Mouse (Mus musculus) erythroblast, embryonic 14.5 days (primary cell): ENCODE measurements around the gene Foxn3. TPM values are rescaled to one million over a fixed set of nuclear protein-coding genes. Genes with fewer than 3 reads are reported as not detected.

Experiments
- H3K27me3 ChIP-seq: 2 replicates; pipeline ENCODE4 v1.6.1; 2012; ENCODE audit warnings: inconsistent platforms; ENCODE audit not compliant: control insufficient read depth
- H3K36me3 ChIP-seq: 2 replicates; pipeline ENCODE4 v1.6.1; 2012; ENCODE audit warnings: mild to moderate bottlenecking, inconsistent platforms; ENCODE audit not compliant: control insufficient read depth
- H3K4me1 ChIP-seq: 2 replicates; pipeline ENCODE4 v1.6.1; 2012; ENCODE audit warnings: inconsistent platforms; ENCODE audit not compliant: control insufficient read depth
- H3K4me3 ChIP-seq: replicated peaks from 2 replicates; pipeline ENCODE3; 2012; ENCODE audit warnings: moderate library complexity, mild to moderate bottlenecking, inconsistent platforms
- H3K9me3 ChIP-seq: 2 replicates; pipeline ENCODE4 v1.6.1; 2012; ENCODE audit warnings: low read length, inconsistent platforms, mixed read lengths; ENCODE audit not compliant: control insufficient read depth
- GATA1 ChIP-seq: IDR thresholded peaks from 2 replicates; pipeline ENCODE4 v1.6.1; 2012; ENCODE audit warnings: low read length, inconsistent platforms, mixed read lengths
- TAL1 ChIP-seq: IDR thresholded peaks from 3 replicates; pipeline ENCODE4 v1.6.1; 2012; ENCODE audit warnings: low read length, inconsistent platforms, mixed read lengths
- polyA plus RNA-seq: library from polyadenylated mRNA; stranded (reverse); fragments of >175 nt; gene quantifications from 2 replicates; pipeline ENCODE4 v1.2.3, GENCODE M21; 2012

Foxn3 gene
- polyA plus RNA-seq, 1 experiment, result 0.84 TPM

GRCm38 (mm10) chr12:99394676-99395075 is 168.7 kb downstream of the Foxn3 start:
- no peak overlapping the region for H3K4me3 ChIP-seq
- H3K36me3 ChIP-seq, result no peaks in the 10 kb centered on the region
- peaks cover 38% of the 10 kb centered on the region for H3K4me1 ChIP-seq
- H3K27me3 ChIP-seq, result peaks cover 8% of the 10 kb centered on the region
- TF ChIP-seq GATA1, result no peak
- no peak for TF ChIP-seq TAL1
- no peaks in the 10 kb centered on the region for H3K9me3 ChIP-seq

GRCm38 (mm10) chr12:99393867-99394630 is 169.3 kb downstream of the Foxn3 start:
- TF ChIP-seq GATA1 (no peak), TAL1 (no peak; the same call in 2 of the 3 replicates)
- H3K27me3 ChIP-seq, result peaks cover 8% of the 10 kb centered on the region
- peaks cover 38% of the 10 kb centered on the region for H3K4me1 ChIP-seq
- H3K4me3 ChIP-seq, result peak overlapping the region; percentile 69
- H3K36me3 ChIP-seq, result no peaks in the 10 kb centered on the region
- H3K9me3 ChIP-seq, result no peaks in the 10 kb centered on the region

- Histone ChIP-seq H3K4me1 (peaks cover 34% of the 10 kb centered on the region), H3K36me3 (peaks cover 7% of the 10 kb centered on the region), H3K4me3 (peak overlapping the region; percentile 69), H3K27me3 (peaks cover 8% of the 10 kb centered on the region), H3K9me3 (no peaks in the 10 kb centered on the region)
- TF ChIP-seq GATA1, result no peak
- no peak for TF ChIP-seq TAL1
These were observed 170.2 kb downstream of the Foxn3 start for GRCm38 (mm10) chr12:99392944-99393866.

GRCm38 (mm10) chr12:99391942-99392880 is 171.2 kb downstream of the Foxn3 start:
- peak overlapping the region; percentile 69 for H3K4me3 ChIP-seq
- peaks cover 34% of the 10 kb centered on the region for H3K4me1 ChIP-seq
- peaks cover 8% of the 10 kb centered on the region for H3K27me3 ChIP-seq
- peaks cover 12% of the 10 kb centered on the region for H3K36me3 ChIP-seq
- no peaks in the 10 kb centered on the region for H3K9me3 ChIP-seq
- TF ChIP-seq GATA1 (no peak), TAL1 (no peak)

GRCm38 (mm10) chr12:99390429-99390828 is 173.0 kb downstream of the Foxn3 start:
- H3K4me1 ChIP-seq, result peaks cover 47% of the 10 kb centered on the region

GRCm38 (mm10) chr12:99389244-99389643 is 174.1 kb downstream of the Foxn3 start:
- peaks cover 12% of the 10 kb centered on the region for H3K36me3 ChIP-seq
- H3K4me1 ChIP-seq, result peaks cover 42% of the 10 kb centered on the region
- no peak overlapping the region for H3K4me3 ChIP-seq
- H3K9me3 ChIP-seq, result no peaks in the 10 kb centered on the region
- no peak for TF ChIP-seq GATA1
- no peak for TF ChIP-seq TAL1
- peaks cover 8% of the 10 kb centered on the region for H3K27me3 ChIP-seq

More at GRCm38 (mm10) chr12:99390429-99390828, 173.0 kb downstream of the Foxn3 start:
- Histone ChIP-seq H3K27me3 (peaks cover 8% of the 10 kb centered on the region), H3K4me3 (no peak overlapping the region), H3K9me3 (no peaks in the 10 kb centered on the region), H3K36me3 (peaks cover 12% of the 10 kb centered on the region)
- TF ChIP-seq TAL1, result no peak
- TF ChIP-seq GATA1, result no peak

GRCm38 (mm10) chr12:99385897-99386834 is 177.2 kb downstream of the Foxn3 start:
- no peaks in the 10 kb centered on the region for H3K27me3 ChIP-seq
- H3K36me3 ChIP-seq, result peaks cover 24% of the 10 kb centered on the region
- TF ChIP-seq GATA1 (no peak), TAL1 (no peak)
- H3K4me3 ChIP-seq, result no peak overlapping the region
- H3K9me3 ChIP-seq, result no peaks in the 10 kb centered on the region
- peaks cover 27% of the 10 kb centered on the region for H3K4me1 ChIP-seq
